Mouse (Mus musculus) midbrain, embryonic 16.5 days (tissue): ENCODE measurements around the gene Ap1m1. TPM values are rescaled to one million over a fixed set of nuclear protein-coding genes. Genes with fewer than 3 reads are reported as not detected.

Experiments
- ATAC-seq: fragments of 200-750 bp; cut with Nextera tagmentation; 2 replicates; pipeline ENCODE4 v1.8.0; 2017; ENCODE audit warnings: moderate TSS enrichment
- H3K27ac ChIP-seq: fragments of 300-500 bp; sonication (generic); 2 replicates; pipeline ENCODE4 v1.5.1; 2014; ENCODE audit warnings: mild to moderate bottlenecking, low read length, mixed read lengths
- H3K27me3 ChIP-seq: fragments of 300-500 bp; sonication (generic); 2 replicates; pipeline ENCODE4 v1.6.1; 2014; ENCODE audit warnings: low read depth, low read length, mixed read lengths; ENCODE audit not compliant: control insufficient read depth, insufficient read depth
- H3K36me3 ChIP-seq: fragments of 300-500 bp; sonication (generic); 2 replicates; pipeline ENCODE4 v1.6.1; 2014; ENCODE audit warnings: mild to moderate bottlenecking, low read length, moderate library complexity, mixed read lengths; ENCODE audit not compliant: control insufficient read depth, insufficient read depth
- H3K4me1 ChIP-seq: fragments of 300-500 bp; sonication (generic); 2 replicates; pipeline ENCODE4 v1.6.1; 2014; ENCODE audit warnings: mild to moderate bottlenecking, low read length, mixed read lengths; ENCODE audit not compliant: control insufficient read depth, insufficient read depth
- H3K4me2 ChIP-seq: fragments of 300-500 bp; sonication (generic); 2 replicates; pipeline ENCODE4 v1.6.1; 2014; ENCODE audit warnings: mild to moderate bottlenecking, low read length, mixed read lengths
- H3K4me3 ChIP-seq: fragments of 300-500 bp; sonication (generic); 2 replicates; pipeline ENCODE4 v1.5.1; 2014; ENCODE audit warnings: low read depth, mild to moderate bottlenecking, low read length, moderate library complexity, mixed read lengths
- H3K9ac ChIP-seq: fragments of 300-500 bp; sonication (generic); 2 replicates; pipeline ENCODE4 v1.6.1; 2014; ENCODE audit warnings: low read depth, low read length, mixed read lengths
- H3K9me3 ChIP-seq: fragments of 300-500 bp; sonication (generic); replicated peaks from 2 replicates; pipeline ENCODE4 v1.6.1; 2014; ENCODE audit warnings: mild to moderate bottlenecking, low read length, mixed read lengths; ENCODE audit not compliant: control insufficient read depth, poor library complexity, severe bottlenecking
- WGBS: fragments of 180-500 bp; shearing (Covaris S2); extraction: QIAGEN DNeasy Blood & Tissue Kit; methylation state at CpG from one replicate; pipeline ENCODE4 v1.1.7; 2014; 5-methylcytosine and 5-hydroxymethylcytosine counted together
- polyA plus RNA-seq: library from polyadenylated mRNA; unstranded; fragments of >200 nt; fragmentation: Nextera tagmentation; extraction: Ambion mirVana; gene quantifications from 2 replicates; pipeline ENCODE4 v1.2.1, GENCODE M21; 2015

The Ap1m1 gene
- 288 and 297 TPM in 2 replicates for polyA plus RNA-seq

DNA sequence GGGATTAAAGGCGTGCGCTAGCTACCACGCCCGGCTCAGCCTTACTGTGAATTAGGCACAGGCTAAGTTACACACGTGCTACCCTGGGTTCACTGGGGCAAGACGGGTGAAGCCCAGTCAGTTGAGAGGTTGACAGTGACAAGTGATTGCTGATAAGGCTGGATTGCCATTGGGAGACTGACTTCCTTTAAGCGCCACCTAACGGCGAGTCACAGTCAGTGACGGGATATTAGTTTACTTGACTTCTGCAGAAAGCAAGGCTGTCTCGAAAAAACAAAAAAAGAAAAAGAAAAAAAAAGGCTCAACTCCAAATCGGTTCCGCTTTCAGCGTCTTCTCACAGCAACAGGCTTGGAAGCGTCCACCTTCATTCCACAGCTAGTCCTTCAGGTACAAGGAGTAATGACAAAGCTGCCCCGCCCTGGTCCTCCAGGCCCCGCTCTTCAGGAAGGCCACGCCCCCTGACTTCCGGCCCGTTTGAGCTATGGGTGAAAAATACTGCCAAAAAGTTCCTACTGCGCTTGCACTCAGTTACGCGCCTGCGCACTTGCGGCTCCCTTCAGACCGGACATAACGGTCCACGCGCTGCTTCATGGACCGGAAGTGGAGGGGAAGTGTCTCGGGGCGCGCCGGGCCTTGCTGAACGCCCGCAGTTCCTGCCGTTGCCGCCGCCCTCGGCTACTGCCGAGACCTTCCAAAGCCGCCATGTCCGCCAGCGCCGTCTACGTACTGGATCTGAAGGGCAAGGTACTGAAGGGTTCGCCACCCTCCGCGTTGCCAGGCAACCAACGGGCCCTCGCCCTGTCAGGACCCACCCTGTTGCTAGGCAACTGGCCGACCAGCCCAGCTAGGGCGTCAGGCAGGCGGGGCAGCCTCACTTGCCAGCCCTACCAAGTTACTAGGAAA, at the start of gene Ap1m1:
Ap1m1 (plus strand) TSS at position 520 of the 904 bp plus-strand sequence.
- under 1% methylated on average over 54 of the region's 54 CpGs for WGBS
- peak within 1 kb of the TSS; percentile 80 for H3K4me2 ChIP-seq
- no peaks in the 10 kb centered on the region for H3K36me3 ChIP-seq
- peaks cover 18% of the 10 kb centered on the region for H3K4me1 ChIP-seq
- peak; percentile 96 for ATAC-seq
- peak within 1 kb of the TSS; percentile 97 for H3K27ac ChIP-seq
- peak within 1 kb of the TSS; percentile 83 for H3K9ac ChIP-seq
- peak within 1 kb of the TSS; percentile 82 for H3K4me3 ChIP-seq
- no peaks in the 10 kb centered on the region for H3K9me3 ChIP-seq
- no peaks in the 10 kb centered on the region for H3K27me3 ChIP-seq

DNA sequence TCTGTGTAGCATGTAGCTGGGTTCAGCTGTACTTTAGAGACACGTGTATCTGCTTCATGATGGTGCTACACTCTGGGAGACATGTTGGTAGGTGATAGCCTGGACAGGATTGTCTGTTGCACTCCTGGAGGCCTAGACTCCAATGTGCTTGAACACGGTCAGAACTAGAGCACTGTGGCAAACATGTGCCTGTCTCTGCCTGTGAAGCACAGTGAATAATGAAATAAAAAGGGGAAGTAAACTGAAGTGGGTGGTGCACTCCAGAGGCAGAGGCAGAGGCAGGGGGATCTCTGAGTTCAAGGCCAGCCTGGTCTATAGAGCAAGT, 49.6 kb upstream of the Ap1m1 start:
- Histone ChIP-seq H3K36me3 (no peaks in the 10 kb centered on the region), H3K9ac (no peak overlapping the region), H3K4me2 (no peak overlapping the region), H3K9me3 (no peaks in the 10 kb centered on the region), H3K27ac (no peak overlapping the region), H3K27me3 (no peaks in the 10 kb centered on the region), H3K4me3 (no peak overlapping the region), H3K4me1 (no peaks in the 10 kb centered on the region)
- ATAC-seq: no peak
- WGBS: 84% methylated on average over 2 of the region's 2 CpGs

DNA sequence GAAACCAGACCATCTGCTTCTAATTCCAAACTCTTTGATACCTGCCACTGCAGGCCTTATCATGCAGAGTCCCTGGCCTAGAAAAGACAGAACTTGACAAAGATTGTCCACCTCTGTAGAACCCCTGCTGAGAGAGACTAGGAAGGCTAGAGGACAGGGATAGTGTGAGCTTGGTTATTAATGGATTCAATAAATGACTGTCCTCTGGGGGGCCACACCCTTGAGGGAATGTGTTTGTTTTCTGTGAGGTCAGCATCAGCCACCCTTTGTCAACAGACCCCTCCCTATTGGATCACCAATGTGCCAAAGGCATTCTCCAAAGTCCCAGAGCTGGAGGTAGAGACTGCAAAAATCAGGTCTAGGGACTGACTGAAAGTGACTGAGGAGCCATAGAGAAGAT, 47.8 kb upstream of the Ap1m1 start:
- Histone ChIP-seq H3K9me3 (no peaks in the 10 kb centered on the region), H3K27me3 (no peaks in the 10 kb centered on the region), H3K4me3 (no peak overlapping the region), H3K4me2 (no peak overlapping the region), H3K4me1 (no peaks in the 10 kb centered on the region), H3K36me3 (no peaks in the 10 kb centered on the region), H3K9ac (no peak overlapping the region), H3K27ac (no peak overlapping the region)
- ATAC-seq: no peak

DNA sequence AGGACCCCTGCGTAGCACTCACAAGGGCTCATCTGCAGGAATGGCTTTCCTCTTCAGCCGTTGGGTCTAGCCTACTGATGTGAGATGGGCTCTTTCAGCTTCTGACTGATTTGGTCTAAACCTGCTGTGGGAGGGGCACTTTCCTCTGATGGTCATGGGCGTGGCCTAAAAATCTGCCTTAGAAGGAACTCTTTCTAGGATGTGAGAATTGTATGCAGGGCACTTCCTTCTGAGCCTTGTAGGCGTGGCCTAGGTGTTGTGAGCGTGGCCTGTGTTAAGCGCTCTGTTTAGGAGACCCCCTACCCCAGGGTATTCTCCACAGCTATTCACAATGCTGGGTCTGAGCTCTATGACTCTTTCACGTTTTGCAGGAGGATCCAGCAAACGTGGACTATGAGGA, 41.8 kb upstream of the Ap1m1 start:
- Histone ChIP-seq H3K27me3 (no peaks in the 10 kb centered on the region), H3K4me2 (no peak overlapping the region), H3K36me3 (no peaks in the 10 kb centered on the region), H3K4me1 (no peaks in the 10 kb centered on the region), H3K9ac (no peak overlapping the region), H3K27ac (no peak overlapping the region), H3K9me3 (peaks cover 15% of the 10 kb centered on the region), H3K4me3 (no peak overlapping the region)
- 57% methylated on average over 8 of the region's 8 CpGs for WGBS
- ATAC-seq: no peak

DNA sequence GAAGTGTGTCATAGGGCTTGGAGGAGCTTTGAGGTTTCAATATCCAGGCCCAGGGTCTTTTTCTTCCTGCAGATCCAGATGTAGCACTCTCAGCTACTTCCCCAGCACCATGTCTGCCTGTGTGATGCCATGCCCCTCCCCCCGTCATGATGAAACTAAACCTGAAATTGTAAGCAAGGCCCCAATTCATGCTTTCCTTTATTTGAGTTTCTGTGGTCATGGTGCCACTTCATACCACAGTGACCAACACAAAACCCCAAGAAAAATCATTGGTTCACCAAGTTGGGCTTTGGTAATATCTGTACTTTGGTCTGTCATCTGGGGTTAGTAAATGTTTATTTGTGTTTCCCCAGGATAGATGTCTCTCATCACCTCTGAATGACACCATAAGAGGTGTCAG, 31.2 kb upstream of the Ap1m1 start:
- no peaks in the 10 kb centered on the region for H3K36me3 ChIP-seq
- no peaks in the 10 kb centered on the region; the same call in 1 of the 2 replicates for H3K27me3 ChIP-seq
- no peak overlapping the region for H3K4me3 ChIP-seq
- no peak for ATAC-seq
- 94% methylated on average over 1 of the region's 1 CpGs for WGBS
- H3K27ac ChIP-seq: no peak overlapping the region
- H3K4me1 ChIP-seq: no peaks in the 10 kb centered on the region
- H3K4me2 ChIP-seq: no peak overlapping the region
- no peaks in the 10 kb centered on the region for H3K9me3 ChIP-seq
- no peak overlapping the region for H3K9ac ChIP-seq

DNA sequence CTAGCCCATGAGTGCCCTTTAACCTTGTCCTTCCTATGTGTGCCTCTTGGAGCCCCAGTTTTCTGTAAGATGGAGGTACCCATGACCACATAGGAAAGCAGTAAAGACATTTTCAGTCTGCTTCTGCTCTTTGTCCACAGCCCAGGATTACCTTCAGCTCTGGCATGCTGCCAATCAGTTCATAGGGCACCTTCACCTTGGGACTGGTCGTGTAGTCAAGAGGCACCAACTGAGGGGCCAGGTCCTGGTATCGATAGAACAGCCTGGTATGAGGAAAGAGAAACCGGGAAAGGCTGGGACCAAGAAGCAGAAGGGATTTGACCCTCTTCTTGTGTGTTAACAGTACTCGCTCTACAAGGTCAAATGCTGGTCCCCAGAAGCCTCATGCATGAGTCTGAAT, 29.6 kb upstream of the Ap1m1 start:
- Histone ChIP-seq H3K9ac (no peak overlapping the region), H3K36me3 (no peaks in the 10 kb centered on the region), H3K4me3 (no peak overlapping the region), H3K4me1 (no peaks in the 10 kb centered on the region), H3K27ac (no peak overlapping the region), H3K9me3 (no peaks in the 10 kb centered on the region), H3K27me3 (peaks cover 3% of the 10 kb centered on the region), H3K4me2 (no peak overlapping the region)
- 81% methylated on average over 4 of the region's 4 CpGs for WGBS
- ATAC-seq: no peak

DNA sequence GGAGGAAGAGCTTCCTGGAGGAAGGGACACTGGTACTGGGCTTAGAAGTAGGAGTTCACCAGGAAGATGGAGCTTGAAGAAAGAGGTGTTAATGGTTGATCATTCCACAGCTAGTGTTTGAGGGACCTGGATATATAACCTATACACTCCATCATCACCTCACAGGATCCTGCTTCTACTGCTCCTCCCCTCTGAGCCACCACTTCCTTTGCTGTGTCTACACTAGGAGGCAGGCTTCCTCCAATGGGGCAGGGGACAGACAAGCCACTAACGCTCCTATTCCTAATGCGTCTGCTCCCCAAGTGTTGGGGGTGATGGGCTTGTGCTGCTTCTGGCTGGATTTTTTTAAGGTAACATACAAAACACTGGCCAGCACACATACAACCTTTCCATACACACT, 29.1 kb upstream of the Ap1m1 start:
- no peak overlapping the region for H3K9ac ChIP-seq
- ATAC-seq: no peak
- peaks cover 5% of the 10 kb centered on the region for H3K27me3 ChIP-seq
- no peak overlapping the region for H3K4me3 ChIP-seq
- 67% methylated on average over 2 of the region's 2 CpGs for WGBS
- H3K4me1 ChIP-seq: no peaks in the 10 kb centered on the region
- H3K36me3 ChIP-seq: no peaks in the 10 kb centered on the region
- H3K27ac ChIP-seq: no peak overlapping the region
- H3K9me3 ChIP-seq: no peaks in the 10 kb centered on the region
- no peak overlapping the region for H3K4me2 ChIP-seq

DNA sequence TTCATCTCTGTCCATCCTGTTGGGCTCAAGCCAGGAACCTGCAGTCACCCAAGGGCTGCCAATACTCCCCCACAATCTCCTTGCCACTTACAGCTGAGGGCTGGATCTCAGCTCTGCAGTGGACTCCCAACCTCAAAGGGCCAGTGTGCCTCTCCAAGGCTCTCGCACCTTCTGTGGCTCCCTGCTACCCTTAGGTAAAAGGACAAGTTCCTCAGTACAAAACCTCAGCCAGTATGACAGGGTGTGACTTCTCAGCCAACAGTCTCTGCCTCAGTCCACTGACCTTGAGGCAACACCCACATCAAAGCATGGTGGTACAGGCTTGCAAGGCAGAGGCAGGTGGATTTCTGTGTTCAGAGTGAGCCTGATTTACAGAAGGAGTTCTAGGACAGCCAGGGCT, 28.0 kb upstream of the Ap1m1 start:
- no peak for ATAC-seq
- 89% methylated on average over 1 of the region's 1 CpGs for WGBS

DNA sequence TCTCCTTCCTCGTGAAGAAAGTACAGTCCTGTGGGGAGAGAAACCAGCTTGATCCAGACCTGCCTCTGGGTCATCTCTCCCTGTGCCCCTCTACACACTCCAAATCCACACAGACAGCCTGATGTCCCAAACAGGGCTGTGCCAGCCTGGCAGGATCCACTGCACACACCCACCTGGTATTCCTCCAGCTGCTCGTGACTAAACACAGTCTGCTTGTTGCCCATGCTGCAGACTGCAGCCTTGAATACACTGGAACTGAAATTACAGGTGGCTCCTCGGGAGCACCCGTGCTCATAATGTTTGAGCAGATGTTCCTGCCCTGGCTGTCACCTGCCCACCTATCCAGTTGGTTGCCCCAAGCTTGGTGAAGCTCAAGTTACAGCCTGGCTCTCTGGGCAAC, 27.1 kb upstream of the Ap1m1 start, which contains the start of gene Cib3:
Cib3 (minus strand) TSS at position 87 of the 400 bp plus-strand sequence.
- Histone ChIP-seq H3K36me3 (no peaks in the 10 kb centered on the region), H3K4me3 (no peak within 1 kb of the TSS), H3K27me3 (peaks cover 12% of the 10 kb centered on the region), H3K27ac (no peak within 1 kb of the TSS), H3K9me3 (no peaks in the 10 kb centered on the region), H3K9ac (no peak within 1 kb of the TSS), H3K4me1 (no peaks in the 10 kb centered on the region), H3K4me2 (no peak within 1 kb of the TSS)
- 57% methylated on average over 4 of the region's 4 CpGs for WGBS
- no peak for ATAC-seq

More for the DNA sequence above, 28.0 kb upstream of the Ap1m1 start:
- Histone ChIP-seq H3K27ac (no peak overlapping the region), H3K4me2 (no peak overlapping the region), H3K9ac (no peak overlapping the region), H3K9me3 (no peaks in the 10 kb centered on the region), H3K4me1 (no peaks in the 10 kb centered on the region), H3K4me3 (no peak overlapping the region), H3K36me3 (no peaks in the 10 kb centered on the region), H3K27me3 (peaks cover 12% of the 10 kb centered on the region)
